Mouse (Mus musculus) left cerebral cortex, adult 11 months (tissue): ENCODE data around the gene Il22ra2.
A peak's percentile ranks its signal among the peaks of the same experiment; 100 is the strongest.

Experiments used
- DNase-seq: peaks from one replicate; pipeline ENCODE4 v3.0.0; 2022; ENCODE audit warnings: low spot score

Gene Il22ra2

DNA sequence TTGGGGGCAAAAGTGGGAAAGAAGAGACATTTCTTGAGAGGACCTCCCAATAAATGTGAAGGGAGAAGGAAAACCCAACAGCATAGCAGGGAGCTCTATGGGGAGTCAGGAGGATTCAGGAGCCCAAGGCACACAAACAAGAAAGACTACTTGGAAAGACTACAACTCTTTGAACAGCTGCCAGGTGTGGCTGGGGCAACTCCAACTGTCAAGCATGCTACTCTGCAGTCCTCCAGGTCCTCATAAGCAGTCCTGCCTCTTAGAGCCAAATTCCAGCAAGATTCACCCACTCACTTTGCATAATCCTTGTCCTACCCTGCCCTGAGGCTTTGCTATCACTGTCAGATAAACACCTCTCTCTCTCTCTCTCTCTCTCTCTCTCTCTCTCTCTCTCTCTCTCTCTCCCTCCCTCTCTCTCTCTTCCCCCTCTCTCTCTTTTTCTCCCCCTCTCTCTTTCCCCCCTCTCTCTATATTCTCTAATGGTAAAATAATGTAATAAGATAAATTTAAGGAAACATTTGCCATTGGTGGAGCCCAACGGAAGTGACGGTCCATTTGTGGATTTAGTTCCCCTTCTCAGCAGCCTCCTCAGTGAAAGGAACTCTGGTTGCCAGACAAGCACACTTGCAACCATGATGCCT lies at the start of gene Il22ra2:
TSS of gene Il22ra2 (plus strand) at position 591 of the 641 bp plus-strand sequence.
- no peak for DNase-seq

DNA sequence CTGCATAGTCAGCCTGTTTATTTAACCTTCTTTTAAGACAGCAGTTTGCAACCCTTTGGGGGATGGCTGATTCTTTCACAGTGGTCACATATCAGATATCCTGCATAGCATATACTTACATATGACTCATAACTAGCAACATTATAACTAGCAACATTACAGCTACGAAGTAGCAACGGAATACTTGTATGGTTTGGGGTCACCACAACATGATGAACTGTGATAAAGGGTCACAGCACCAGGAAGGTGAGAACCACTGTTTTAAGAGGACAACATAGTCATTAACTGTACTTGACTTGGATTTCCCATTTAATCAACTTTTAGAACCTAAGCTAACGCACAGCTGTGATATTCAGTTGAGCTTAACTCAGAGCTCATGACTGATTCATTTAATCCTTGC lies 44.2 kb upstream of the Il22ra2 start:
- DNase-seq, result no peak

DNA sequence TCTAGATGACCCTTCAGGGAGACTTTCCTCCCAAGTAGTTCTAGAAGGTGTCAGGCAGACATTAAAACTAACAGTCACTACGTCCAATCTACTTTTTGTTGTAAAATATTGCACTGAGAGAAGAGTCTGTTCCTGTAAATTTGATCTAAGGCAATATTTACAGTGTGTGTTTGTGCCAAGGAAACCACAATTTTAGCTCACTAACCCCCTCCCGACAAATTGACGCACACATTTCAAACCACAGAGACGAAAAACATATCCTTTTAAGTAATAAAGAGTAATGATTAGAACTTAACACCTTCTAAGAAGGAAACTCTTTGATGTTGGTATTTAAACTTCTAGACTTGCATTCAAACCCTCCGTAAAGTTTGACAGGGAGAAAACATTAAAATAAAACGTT lies 43.8 kb upstream of the Il22ra2 start:
- DNase-seq, result no peak

DNA sequence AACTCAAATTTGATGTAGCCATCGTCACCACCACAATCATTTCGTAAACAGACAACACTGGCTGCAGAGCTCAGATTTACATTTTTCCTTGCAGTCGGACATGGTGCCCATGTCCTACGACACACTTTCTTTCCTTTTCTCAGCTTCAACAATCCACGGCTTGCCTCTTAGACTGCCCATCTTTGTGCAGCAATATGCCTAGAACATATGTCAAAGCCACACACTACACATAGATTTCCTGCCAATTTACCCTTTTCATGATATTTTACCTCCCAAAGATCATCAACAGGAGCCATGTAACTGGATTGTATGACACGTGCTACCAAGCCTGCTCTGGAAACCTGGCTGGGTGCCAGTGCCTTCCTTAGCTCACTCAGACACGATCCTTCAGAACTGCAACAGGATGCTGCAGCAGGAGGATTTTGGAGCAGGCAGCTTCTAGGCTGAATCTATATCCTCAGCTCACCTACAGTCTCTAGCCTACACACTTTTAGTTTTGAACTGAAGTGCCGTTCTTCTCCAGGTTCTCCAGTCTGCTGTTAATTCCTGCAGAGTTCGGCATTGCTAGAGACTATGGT lies 43.3 kb upstream of the Il22ra2 start:
- DNase-seq, result no peak

DNA sequence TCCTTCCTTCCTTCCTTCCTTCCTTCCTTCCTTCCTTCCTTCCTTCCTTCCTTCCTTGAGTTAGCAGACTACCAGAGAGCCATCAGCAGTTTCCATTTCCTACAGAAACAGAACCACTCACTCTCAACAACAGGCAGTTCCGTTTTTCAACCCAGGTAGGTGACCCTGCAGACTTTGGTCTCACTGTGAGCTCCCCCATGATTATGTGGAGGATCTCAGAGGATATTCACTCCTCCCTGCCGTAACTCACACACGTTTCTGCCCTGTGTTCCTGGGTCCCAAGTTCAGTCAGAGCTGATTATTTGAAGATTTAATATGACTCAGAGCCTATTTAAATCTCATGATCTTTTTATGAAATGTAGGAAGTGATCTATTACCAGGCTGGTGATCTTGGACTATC lies 41.1 kb upstream of the Il22ra2 start:
- DNase-seq, result no peak

DNA sequence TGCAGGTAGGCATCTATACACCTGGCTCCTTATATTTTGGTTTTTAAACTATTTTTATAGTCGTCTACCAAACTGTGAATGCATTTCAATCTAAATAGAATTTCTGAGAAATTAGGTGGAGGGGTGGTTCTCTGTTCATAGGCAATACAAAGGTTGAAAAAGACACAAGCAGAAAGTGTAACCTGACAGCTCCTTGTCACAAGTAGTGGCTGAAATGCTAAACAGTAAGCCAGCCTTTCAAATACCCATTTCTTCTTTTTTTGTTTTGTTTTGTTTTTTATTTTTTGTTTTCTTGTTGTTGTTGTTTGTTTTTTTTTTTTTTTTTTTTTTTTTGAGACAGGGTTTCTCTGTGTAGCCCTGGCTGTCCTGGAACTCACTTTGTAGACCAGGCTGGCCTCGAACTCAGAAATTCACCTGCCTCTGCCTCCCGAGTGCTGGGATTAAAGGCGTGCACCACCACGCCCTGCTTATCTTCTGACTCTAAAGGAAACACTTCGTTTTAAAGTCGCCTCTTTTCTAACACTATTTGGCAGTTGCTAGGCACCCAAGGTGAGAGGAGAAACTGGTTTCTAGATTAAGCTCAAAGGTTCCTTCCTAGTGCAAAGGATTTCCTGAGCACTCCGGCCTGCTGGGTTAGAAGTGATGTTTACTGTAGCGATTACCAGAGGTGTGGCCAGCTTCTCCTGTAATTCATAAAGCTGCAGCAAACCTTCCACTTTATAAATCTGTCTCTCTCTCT lies 39.8 kb upstream of the Il22ra2 start:
- DNase-seq, result no peak

DNA sequence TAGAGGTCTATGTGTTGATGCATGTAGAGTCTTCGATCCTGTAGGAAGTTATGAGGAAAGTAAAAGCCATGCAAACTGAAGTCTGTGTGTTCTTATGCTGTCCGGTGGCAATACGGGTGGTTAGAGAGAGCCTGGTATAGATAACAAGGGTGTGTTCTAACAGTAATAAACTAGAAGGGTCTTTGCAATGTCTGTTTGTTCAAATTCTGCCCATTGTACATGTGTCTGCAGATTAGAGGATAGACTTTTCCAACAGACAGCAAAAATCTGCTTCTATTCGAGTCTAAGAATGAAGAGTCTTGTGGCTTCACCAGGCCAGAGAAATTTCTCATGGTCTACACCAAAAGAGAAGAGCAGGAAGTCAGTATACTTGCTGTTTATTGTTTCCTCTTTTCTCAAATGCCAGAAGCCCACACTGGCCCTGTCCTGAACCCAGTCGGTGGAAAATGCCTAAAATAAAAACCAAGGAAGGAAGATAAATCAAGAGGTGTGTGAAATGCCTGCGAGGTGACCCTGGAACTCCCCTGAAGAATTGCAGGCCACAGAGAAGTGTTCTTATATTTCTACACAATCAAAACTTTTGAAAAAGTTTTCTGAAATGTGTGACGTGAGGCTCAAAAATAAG lies 38.9 kb upstream of the Il22ra2 start:
- no peak for DNase-seq

DNA sequence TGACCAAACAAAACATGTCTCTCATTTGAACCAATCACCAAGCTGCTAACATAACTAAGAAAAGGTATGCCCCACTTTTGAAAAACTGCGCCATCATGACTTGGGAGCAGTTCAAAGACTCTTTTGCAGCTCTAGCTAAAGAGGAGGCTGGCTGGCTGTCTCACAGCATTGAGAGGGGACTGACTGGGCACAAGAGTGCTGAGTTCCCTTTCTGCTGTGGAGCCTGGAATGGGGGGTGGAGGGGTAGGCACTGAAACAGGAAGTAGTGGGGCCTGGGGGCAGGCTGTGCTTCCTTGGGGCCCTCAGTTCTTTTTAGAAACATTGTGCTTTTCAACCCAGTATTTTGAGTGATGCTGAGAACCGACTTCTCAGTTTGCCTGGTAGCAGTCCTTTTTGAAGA lies 37.7 kb upstream of the Il22ra2 start:
- DNase-seq, result no peak

DNA sequence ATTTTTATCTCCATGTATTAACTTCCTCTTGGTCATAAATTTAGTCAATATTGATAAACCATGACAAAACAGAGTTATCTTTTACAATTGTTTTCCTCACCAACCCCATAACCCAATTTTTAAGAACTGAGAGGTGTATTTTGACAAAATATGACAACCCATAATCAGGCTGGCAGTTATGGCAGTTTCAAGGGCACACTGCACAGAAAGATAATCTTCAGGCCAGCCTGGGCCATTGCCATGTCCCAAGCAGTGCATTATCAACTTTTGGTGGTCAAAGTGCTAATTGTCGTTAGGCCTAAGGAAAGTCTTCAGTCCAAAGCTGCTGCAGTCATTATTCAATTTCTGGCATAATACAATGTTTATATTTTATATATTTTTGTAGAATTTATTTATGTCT lies 37.0 kb upstream of the Il22ra2 start:
- DNase-seq, result no peak

DNA sequence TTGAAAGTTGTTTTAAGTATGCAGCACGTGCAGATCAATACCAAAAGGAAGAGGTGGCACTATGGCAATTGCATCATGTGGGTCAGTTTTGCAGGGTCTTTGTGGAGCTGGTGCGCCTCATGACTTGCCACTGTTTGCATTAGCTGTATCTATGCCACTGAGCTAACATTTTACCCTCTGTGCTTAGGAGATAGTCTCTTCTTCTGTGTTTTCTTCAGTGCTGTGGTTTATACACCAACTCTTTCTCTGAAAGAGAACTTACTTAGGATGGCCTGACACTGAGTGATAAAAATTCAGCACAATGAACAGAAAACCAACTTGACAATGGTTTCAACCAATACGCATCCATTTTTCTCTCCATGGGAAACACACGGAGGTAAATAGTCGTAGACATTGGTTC lies 35.9 kb upstream of the Il22ra2 start:
- no peak for DNase-seq

DNA sequence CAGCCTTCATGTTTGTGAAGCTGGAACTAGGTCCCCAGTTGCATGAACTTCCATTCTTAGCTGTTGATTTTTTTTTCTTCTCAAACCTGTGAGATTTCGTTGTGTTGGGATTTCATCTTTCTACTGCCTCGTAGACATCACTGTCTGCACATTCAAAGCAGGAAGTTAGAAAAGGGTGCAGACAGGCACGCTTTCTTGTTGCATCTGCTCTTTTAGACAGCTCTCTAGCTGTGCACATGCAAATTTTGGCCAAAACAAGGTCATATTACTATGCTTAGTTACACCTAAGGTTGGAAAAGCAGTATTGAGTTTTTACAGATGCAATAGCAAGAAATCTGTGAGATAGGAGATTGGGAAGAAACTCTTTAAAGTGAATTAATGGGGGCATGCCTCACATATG lies 34.5 kb upstream of the Il22ra2 start:
- no peak for DNase-seq

DNA sequence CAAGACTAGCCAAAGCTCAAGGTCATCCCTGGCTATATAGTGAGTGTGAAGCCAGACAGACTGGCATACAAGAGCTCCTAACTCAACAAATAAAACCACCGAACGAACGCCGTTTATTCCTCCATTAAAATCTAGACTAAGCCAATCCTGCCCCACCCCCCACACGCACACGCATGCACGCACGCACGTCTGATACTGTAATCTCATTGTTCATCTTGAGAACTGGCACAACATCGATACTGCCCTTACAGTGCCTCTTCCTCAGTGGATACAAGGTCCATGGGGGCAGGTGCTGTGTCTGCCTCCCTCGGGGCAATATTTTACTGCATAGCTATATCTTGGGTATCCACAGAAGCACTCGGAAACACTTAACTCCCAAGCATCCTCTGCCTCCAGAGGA lies 32.2 kb upstream of the Il22ra2 start:
- DNase-seq, result no peak

DNA sequence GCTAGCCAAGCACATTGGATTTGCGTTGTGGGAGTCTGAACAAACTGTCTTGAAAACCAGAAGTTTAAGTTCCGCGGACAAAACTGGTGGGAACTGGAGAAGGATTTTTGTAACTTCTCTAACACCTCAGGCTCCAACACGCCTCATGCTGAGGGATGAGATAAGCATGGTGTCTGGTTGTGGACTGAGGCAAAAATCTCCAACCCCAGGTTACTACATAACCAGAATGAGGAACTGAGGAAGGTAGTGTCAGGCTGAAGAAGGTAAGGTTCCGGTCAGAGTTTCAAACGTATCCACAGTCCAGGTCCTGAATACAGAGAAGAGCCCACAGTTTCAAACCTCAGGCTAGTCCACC lies 30.5 kb upstream of the Il22ra2 start:
- DNase-seq, result no peak

DNA sequence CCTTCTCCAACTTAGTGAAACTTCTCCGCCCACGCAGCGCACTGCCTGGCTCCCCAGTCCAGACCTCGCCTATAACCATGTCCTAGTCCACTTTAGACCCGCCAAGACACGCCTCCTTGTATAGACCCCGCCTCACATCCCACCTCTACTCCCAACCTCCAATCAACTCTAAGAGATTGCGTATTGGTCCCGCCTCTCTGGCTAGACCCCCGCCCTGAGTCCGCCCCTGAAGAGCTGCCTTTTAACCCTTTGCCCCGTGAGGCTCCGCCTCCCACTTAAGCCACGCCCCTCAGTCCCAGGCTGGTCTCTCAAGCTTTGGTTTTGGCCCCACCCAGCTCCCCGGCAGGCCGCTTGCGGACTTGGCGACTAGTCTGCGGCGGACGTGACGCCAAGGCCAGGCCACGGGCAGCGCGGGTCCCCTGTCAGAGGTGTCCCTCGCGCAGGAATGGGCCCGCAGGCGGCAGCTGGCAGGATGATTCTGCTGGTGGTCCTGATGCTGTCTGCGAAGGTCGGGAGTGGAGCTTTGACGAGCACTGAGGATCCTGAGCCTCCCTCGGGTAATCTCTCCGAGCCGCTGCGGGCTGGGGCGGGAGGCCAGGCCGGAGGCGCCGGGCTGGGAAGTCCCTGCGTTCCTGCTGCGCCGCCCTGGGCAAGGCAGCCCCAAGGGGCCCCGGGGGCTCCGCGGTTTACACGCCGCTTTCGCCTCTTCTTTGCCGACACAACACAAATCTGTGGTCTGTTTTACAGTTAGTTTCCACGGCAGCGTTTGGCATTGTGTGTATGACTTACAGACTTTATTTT lies 30.0 kb upstream of the Il22ra2 start, which contains the start of gene Ifngr1:
TSS of gene Ifngr1 (plus strand) at position 309 of the 801 bp plus-strand sequence.
- peak; percentile 95 for DNase-seq

DNA sequence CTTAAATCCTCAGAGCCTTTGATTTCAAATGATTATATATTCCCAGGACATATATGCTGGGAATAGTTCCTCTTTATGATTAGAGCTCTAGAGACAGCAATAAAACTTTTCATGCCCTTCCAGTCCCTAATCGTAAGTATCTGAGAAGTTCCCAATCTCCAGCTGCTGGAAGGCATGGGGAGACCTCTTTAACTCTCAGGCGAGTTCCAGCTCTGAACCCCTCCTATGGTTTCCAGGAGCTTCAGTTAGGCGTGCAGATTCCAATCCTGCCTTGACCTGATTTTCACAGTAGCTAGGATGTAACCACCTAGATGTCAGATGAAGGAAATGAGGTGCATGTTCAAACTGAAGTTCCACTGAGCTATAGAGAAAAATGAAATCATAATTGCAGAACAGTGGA lies 29.2 kb upstream of the Il22ra2 start:
- no peak for DNase-seq

DNA sequence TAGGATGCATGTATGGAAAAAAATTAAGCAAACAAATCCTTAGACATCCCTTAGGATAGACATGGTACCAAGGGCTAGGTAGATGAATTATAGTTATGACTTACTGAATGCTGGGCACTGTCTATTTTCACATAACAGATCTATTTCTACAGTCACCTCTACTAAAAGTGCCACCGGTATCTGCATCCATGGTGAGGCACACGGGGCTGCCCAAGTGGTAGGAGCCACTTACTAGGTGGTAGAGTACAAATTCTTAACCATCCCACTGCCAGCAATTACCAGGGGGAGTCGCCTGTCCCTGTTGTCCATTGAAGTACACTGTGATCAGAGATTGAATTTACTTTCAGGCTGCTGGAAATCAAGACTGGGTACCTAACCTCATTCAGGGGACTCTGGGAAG lies 28.5 kb upstream of the Il22ra2 start:
- no peak for DNase-seq

DNA sequence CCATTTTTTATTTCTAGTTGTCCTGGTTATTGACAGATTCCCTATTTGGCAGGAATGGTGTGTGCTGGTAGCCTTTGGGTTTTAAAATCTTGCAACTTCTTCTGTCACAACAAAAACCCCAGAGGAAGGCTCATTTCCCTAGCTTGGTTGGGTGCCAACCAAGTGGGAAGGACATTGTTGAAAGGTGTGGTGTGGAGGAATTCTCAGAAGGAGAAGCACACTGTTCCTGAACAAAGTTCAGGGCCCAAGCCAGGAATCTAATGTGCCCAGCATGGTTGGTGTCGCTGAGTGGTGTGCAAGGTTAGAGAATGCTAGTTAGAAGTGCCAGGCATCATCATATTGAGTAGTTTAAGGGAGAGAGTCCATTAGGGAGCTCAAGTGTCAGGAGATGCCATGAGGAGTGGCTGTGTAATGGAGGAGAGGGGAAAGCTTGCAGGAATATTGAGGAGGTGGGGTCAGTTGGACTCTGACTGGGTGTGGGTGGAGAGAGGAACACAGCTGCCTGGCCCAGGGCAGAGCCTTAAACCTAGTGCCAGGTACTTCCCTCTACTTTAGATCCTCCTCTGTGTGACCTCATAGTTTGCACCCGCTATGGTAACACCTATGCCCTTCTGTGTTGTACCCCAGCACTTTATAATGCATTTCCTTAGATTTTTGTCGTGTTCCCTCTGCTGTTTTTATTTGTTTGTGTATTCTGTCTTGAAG lies 27.4 kb upstream of the Il22ra2 start:
- DNase-seq, result no peak

DNA sequence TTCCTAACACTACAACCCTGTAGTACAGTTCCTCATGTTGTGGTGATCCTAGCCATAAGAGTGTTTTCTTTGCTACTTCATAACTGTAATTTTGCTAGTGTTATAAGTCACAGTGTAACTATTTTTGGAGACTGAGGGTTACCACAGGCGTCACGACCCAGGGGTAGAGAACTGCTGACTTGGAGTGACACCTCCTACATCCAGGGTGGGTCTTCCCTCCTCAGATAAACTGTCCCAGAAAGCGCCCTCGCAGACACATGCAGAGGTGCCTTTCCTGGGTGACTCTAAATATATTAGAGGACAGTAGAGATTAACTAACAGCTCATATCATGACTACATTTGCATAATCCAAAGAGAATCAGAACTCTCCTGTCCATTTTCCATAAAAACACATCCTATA lies 24.9 kb upstream of the Il22ra2 start:
- DNase-seq, result no peak

DNA sequence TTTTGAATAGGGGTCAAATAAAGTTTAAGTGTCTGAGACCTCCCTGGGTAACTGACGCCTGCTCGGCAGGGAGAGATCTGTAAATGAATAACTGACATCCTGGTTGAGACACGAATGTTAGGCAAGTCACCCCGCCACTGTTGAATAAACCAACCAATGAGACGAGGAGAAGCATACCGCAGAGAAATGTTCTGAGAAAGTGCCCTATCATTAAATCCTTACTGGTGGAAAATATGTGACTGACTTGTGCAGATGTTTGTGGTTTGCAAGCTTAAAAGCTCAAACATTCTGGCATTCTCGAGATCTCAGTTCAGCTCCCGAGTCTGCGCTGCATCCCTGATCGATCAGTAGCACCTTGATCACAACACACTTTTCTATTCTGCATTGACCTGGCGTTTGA lies 23.7 kb upstream of the Il22ra2 start:
- DNase-seq, result no peak

DNA sequence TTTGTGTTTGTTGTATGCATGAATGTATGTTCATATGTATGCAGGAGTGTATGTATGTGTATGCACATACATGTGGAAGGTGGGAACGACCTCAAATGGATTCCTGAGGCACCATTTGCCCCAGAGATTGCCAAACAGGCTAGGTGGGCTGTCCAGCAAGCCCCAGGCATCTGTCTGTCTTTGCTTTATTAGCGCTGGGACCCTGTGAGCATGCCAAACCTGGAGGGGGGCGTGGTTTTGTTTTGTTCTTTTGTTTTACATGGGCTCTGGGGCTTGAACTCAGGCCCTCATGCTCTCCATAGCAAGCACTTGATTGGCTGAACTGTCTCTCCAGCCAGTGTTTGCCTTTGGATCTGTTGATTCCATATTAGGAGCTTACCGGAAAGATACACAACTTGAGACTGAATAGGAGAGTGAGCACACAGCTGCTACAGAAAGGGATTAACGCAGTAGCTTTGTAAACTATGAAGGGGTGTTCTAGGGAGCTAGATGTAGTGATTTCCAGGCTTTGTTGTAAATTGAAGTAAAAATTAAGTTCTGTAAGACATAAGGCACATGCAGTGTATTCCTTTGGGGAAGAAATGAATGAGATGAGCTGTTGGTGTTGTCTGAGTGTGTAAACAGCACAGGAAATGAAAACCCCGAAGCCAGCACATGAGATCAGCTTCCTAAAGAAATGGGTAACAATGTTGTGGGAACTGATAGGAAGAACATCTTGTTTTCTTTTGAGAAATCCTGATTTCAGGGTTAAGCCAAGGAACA lies 22.3 kb upstream of the Il22ra2 start:
- DNase-seq, result no peak

DNA sequence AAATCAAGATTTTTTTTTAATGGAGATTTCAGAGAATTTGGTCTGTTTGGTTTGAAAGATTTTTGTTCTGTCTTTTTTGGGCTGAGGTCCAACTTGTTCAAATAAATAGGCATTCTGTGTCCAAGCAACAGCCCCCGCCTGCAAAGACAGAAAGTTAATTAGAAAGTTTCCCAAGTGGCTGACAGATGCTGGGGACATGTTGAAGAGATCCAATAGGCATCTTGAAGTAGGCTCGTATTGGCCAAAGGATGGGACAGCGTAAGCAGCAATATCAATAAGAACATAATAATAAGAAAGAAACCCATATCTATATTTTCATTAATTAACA lies 21.7 kb upstream of the Il22ra2 start:
- no peak for DNase-seq
